In the genomic region with DNA sequence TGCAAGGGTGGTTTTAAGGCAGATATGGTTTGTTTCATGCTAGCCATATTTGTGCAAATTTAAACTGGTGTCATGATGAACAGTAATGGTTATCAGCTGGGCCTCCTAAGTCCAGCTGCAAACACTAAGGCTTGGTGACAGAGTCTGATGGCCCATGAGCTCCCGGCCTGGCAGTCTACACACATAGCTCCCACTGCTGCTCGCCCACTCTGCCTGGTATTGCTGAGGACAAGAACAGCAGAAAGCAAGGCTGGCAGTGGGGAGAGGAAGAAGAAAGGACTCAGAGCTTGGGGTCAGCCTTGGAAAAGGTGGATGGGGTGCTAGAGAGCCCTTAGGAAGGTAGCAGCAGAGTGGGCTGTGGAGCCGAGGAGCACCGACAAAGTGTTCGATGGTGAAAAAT, we compare ENCODE assay signal across 25 mouse cellular contexts.
"Had no signal": no experiment of that assay in that cellular context is flagged by ENCODE, and none has a peak within 500 bp of the region (broad histone marks: within the 10 kb centered on the region; RNA-seq: fewer than 3 reads in every experiment).

No protein-coding gene starts in this region.

- H3K4me3 ChIP-seq: gastrocnemius, adult 2 months; heart, embryonic 13.5 days; heart, embryonic 15.5 days; hindbrain, embryonic 13.5 days; hindbrain, embryonic 15.5 days; kidney, embryonic 15.5 days; limb, embryonic 13.5 days; limb, embryonic 15.5 days; liver, embryonic 12.5 days had no signal

- ATAC-seq: hindbrain, postnatal 0 days; intestine, embryonic 16.5 days; liver, embryonic 12.5 days had no signal

- H3K27ac ChIP-seq: gastrocnemius, adult 2 months; heart, embryonic 13.5 days; heart, embryonic 15.5 days; hindbrain, embryonic 13.5 days; hindbrain, embryonic 15.5 days; hindbrain, postnatal 0 days; kidney, embryonic 15.5 days; kidney, postnatal 0 days; limb, embryonic 13.5 days; limb, embryonic 15.5 days; liver, embryonic 12.5 days; liver, embryonic 14.5 days had no signal

- DNase-seq: gastrocnemius, adult 2 months; gastrocnemius, postnatal 10 days; gastrocnemius, postnatal 25 days; heart, adult 18-20 months; heart, postnatal 14 days; heart, postnatal 36 days; kidney, adult 11 months; kidney, adult 2 months; kidney, adult 9 months; kidney, postnatal 14 days; kidney, postnatal 36 days; layer of hippocampus, postnatal 36 days; left cerebral cortex, postnatal 4 days had no signal
